Mouse (Mus musculus): ENCODE results near the gene Olfr352.

The Olfr352 gene

GRCm38 (mm10) chr2:36868160-36868559, at the start of gene Olfr352:
Olfr352 (plus strand) TSS chr2:36868460.
- no peak for DNase-seq (ENCODE audit: low spot score in 2 of 2)

GRCm38 (mm10) chr2:36846010-36846409, 22.2 kb upstream of the Olfr352 start, which contains the start of gene Olfr350:
Olfr350 (plus strand) TSS chr2:36846310.
- no peak for DNase-seq (ENCODE audit: low spot score in 2 of 2)

- DNase-seq (ENCODE audit: low spot score in 2 of 2) = no peak
These were observed 5.7 kb upstream of the Olfr352 start, which contains the start of gene Olfr351 for GRCm38 (mm10) chr2:36862560-36862959. Olfr351 (minus strand) TSS chr2:36862660.

- DNase-seq (ENCODE audit: low spot score in 2 of 2) = no peak
These were observed 24.6 kb downstream of the Olfr352 start, which contains the start of gene Olfr353 for GRCm38 (mm10) chr2:36892836-36893235. Olfr353 (minus strand) TSS chr2:36892936.

- DNase-seq (ENCODE audit: low spot score in 2 of 2) = no peak
These were observed 28.9 kb downstream of the Olfr352 start for GRCm38 (mm10) chr2:36897114-36897513.

GRCm38 (mm10) chr2:36905380-36905779, 37.1 kb downstream of the Olfr352 start, which contains the start of gene Olfr354:
Olfr354 (plus strand) TSS chr2:36905680.
- DNase-seq (ENCODE audit: low spot score in 2 of 2) = no peak
